Mouse (Mus musculus) bone marrow macrophage, adult 2 months (primary cell): ENCODE data around the gene Shld1.

Source experiments
- CTCF ChIP-seq: IDR thresholded peaks from 2 replicates; pipeline ENCODE4 v1.5.1; 2012; ENCODE audit warnings: low read depth, mild to moderate bottlenecking, low read length, moderate library complexity
- POLR2A ChIP-seq: IDR thresholded peaks from 2 replicates; pipeline ENCODE4 v1.6.1; 2012; ENCODE audit warnings: mild to moderate bottlenecking, low read depth, low read length, borderline replicate concordance

GRCm38 (mm10) chr2:132641196-132641595 is 45.5 kb upstream of the Shld1 start:
- TF ChIP-seq POLR2A = no peak
- no peak for TF ChIP-seq CTCF
